Mouse (Mus musculus): ENCODE measurements around the gene Mef2d.

Gene Mef2d

DNA sequence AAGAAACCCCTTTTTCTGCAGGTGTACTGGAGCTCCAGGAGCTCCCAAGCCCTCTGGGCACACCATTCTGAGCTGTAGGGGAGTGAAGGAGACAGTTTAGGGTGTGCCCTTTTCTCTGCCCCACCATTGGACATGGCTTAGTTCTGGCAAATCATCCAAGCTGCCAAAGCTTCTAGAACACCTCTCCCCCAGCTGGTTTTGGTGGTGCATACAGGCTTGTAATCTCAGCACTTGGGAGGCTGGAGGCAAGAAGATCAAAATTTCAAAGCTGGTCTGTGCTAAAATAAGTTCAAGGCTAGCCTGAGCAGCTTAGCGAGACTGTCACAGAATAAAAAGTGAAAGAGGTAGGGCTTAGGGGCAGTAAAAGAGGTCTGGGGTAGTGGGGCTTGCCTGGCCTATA, 70.2 kb downstream of the Mef2d start:
- DNase-seq = no peak

DNA sequence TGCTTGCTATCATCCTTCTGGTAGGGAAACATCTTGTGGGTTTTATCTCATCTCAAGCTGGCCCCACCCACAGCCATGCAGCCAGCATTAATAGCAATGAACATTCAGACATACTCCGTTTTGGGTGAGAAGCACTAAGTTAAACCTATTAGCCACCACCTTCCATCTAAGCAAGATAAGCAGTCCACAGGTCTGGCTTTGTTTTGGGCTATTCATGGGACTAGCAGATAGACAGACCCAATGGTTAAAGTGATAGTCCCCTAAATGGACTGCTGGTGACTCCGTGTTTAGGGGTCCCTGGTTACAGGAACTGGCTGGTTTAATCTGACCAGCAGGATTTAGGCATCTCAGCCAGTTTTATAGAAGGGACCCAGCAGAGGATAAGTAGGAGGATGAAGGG, 70.8 kb downstream of the Mef2d start:
- DNase-seq = no peak

DNA sequence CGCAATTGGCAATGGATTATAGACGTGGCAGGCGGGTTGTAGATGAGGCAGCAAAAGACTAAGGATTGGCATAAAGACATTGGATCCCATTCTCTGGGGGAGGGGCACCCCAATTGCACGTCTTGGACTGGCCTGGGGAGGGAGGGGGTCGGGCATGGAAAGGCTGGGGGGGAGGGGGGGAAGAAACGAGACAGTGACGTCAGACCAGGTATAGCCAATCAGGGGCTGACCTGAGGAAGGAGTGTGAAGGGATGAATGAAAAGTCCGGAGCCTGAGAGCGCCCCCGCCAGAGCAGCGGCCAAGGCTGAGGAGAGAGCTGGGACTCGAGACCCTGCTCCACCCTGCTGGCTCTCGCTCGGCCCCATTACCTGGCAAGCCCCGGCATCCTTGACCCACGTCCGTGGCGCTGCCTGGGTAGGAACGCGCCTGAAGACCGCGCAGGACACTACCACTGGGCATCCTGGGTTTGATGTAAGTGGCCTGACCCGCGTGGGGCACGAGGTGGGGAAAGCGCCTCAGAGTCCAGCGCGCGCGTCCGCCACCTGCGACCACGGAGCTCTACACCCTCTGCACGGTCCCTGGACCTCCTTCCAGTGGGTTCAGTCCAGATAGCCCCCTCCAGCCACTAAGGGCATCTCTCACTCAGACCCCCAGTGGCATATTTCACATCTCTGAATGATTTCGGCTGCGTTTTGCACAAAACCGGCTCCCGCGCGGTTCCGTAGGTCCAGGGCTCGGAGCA, 72.2 kb downstream of the Mef2d start:
- no peak for DNase-seq

DNA sequence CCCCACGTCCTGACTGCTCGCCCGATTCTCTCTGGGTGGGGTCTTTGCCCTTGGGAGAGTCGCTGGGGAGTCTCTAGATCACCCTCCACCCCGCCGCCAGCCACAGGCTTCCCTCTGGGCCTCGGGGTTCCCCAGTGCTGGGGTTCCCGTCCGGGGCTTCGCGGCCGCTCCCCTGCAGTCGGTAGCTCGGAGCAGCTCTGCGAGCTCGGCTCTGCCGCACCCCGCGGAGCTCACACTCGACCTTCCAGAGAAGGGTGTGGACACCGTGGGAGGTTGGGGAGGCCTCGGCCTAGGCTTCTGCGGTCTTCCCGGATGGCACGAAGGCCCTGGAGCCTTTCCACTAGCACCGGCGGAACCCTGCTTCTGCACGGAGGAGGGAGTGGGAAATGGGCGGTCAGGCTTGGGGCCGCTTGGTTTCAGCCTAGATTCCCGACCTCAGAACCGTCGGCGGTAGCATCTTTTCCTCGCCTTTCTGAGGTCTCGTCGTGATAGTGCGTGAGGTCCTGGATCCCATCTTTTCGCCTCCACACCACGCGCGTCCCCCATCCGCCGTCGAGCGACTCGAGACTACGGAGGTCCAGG, 72.9 kb downstream of the Mef2d start:
- DNase-seq = no peak

DNA sequence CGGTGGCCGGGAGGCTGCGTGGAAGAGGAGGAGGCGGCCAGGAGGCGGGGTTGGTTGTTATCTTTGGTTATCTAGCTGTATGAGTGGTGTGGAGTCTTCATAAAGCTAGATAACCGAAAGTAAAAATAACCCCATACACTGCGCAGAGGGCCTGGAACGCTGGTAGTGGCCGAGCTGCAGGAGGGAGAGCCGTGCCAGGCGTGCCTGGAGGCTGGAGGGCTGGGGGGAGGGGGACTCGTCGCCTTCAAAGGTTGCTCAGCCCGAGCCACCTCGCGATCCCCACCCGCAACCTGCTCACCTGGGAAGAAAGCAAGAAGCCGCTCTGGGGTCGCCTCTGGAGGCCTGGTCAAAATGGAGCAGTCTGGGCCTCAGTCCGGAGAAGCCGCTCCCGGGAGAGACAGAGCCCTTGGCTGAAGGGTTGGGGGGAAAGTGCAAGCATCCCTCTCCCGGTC, 73.4 kb downstream of the Mef2d start:
- no peak for DNase-seq

DNA sequence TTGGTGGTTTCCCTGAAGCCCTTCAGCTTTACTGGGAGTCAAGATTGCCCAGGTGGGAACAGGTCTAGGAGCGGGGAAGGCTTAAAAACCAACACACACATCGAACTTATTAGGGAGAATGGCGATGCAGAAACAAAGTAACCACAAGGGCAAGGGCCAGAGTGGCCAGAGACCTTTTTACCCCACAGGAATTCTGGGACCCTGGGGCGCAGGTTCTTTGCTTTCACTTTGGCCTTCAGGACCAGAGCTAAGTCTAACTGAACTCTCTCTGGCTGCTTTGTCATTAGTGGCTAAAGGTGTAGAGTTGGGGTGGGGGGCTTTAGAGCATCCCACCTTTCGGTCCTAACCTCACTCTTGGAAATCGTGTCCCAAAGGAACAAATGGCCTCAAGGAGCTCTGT, 73.9 kb downstream of the Mef2d start:
- DNase-seq = no peak

DNA sequence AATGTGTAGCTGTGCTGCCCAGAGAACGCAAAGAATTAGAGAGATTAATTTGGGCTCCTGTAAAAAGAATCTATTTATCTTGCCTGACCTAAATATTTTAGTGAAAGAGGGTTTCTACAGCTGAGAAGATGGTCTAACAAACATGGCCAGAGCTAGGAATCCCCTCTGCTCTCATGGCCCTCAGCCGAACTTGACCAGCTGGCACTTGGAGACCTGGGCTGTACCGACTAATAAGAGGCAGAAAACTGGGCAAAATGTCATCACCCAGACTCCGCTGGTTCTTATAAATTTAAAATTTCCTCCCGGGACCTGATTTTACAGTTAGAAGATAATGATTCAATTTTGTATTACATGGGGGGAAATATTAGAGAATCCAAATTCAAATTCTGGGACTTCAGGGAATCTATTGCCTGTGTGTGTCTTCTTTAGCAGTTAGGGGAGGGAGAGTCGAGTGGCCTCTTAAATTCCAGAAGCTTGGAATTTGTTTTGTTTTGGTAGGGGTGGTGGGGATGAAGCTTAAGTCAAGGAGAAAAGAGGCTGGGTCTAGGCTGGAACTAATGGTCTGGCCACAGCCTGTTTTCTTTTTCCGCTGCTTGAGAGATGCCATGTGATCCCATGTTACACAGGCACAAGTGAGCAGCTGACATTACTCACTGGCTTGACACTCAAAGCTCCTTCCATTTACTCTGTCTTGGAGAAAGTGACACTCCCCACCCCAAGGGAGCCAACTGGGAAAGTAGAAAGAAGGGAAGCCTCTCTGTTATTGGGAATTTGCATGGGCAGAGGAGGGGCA, 74.6 kb downstream of the Mef2d start:
- DNase-seq = no peak

DNA sequence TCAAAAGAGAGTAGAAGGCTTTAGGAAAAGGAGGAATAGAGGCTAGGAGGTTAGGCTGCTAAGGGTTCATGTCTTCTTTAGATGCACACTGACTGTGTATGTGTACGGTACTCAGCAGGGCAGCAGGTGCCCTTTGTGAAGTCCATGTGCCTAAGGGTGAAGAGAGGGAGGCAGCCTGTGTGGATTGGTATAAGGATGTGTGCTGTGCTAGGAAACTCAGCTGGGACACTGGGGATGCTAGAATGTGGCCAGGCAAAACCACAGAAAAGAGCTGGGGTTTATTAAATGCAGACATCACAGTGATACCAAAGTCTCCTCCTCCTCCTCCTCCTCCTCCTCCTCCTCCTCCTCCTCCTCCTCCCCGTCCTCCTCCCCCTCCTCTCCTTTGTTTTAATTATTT, 75.5 kb downstream of the Mef2d start:
- DNase-seq = no peak

DNA sequence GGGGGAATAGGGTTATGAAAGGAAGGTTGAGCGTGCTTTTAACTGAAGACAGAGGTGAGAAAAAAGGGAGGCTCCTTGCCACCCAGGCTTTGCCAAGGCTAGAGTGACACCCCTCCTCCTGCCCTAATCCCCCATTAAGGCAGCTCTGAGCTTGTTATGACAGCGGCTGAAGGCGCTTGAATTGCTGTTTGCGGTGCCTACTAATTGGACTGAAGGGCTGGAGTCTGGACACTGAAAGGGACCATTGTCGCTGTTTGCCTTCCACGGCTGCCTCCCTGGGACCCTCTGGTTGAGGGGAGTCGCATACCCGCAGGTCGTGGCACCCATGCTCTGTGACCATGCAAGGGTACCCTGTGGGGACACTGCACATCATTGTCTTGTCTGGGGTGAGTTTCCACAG, 77.8 kb downstream of the Mef2d start:
- no peak for DNase-seq

DNA sequence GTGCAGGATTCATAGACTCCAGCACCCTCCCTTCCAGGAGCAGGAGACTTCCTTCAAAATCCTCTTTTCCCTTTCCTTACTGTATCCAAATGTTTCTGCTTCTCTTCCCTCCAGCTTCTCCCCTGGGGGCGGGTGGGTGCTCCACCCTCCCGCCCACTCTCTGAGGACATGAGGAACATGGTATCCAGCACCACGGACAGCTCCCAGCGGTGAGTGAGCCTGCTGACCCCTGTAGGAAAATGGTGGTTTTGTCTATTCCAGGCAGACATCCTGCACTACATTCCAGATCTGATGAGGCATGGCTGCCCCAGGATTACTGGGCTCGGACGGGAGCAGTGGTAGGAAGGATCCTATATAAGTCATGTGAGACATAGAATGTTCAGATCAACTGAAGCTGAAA, 78.7 kb downstream of the Mef2d start:
- no peak for DNase-seq
